Mouse (Mus musculus) retina, embryonic 14.5 days (tissue): ENCODE measurements at regions not wholly inside any gene's neighbourhood (a gene's known extent, or its start where the extent isn't known, plus 50 kb on each side); places are given as distances from the start of the nearest gene placed in this dataset.

Source experiments
- DNase-seq: peaks from one replicate; pipeline ENCODE4 v3.0.0-alpha.2; 2015; ENCODE audit warnings: low spot score

GRCm38 (mm10) chr8:76038526-76038925 lies 590.0 kb downstream of the Iqcm start:
- DNase-seq, result no peak

- DNase-seq, result peak; percentile 34
Observed at GRCm38 (mm10) chr8:76052003-76052402, 603.5 kb downstream of the Iqcm start.

- DNase-seq, result peak; percentile 76
Observed at GRCm38 (mm10) chr8:76067721-76068120, 619.2 kb downstream of the Iqcm start.

- peak; percentile 19 for DNase-seq
Observed at GRCm38 (mm10) chr8:76072671-76073351, 624.3 kb downstream of the Iqcm start.

GRCm38 (mm10) chr8:76120587-76121145 lies 672.2 kb downstream of the Iqcm start:
- DNase-seq, result no peak

GRCm38 (mm10) chr8:76127486-76127885 lies 679.0 kb downstream of the Iqcm start:
- DNase-seq, result no peak

GRCm38 (mm10) chr8:76137219-76137618 lies 688.7 kb downstream of the Iqcm start:
- DNase-seq, result no peak

- peak; percentile 27 for DNase-seq
Observed at GRCm38 (mm10) chr8:76148681-76149080, 700.2 kb downstream of the Iqcm start.

GRCm38 (mm10) chr8:76182520-76182919 lies 716.7 kb upstream of the Nr3c2 start:
- no peak for DNase-seq

- DNase-seq, result no peak
Observed at GRCm38 (mm10) chr8:76183836-76184235, 715.4 kb upstream of the Nr3c2 start.

- DNase-seq, result no peak
Observed at GRCm38 (mm10) chr8:76187293-76187692, 711.9 kb upstream of the Nr3c2 start.

GRCm38 (mm10) chr8:76211891-76212290 lies 687.4 kb upstream of the Nr3c2 start:
- DNase-seq, result no peak

- no peak for DNase-seq
Observed at GRCm38 (mm10) chr8:76217819-76218580, 681.2 kb upstream of the Nr3c2 start.

GRCm38 (mm10) chr8:76230847-76231246 lies 668.4 kb upstream of the Nr3c2 start:
- DNase-seq, result peak; percentile 29

GRCm38 (mm10) chr8:76249194-76249593 lies 650.0 kb upstream of the Nr3c2 start:
- no peak for DNase-seq

GRCm38 (mm10) chr8:76252161-76253010 lies 646.9 kb upstream of the Nr3c2 start:
- DNase-seq, result peak; percentile 73
